Mouse (Mus musculus) layer of hippocampus, postnatal 14 days (tissue): ENCODE data around the gene Tmem11. TPM values are rescaled to one million over a fixed set of nuclear protein-coding genes. Genes with fewer than 3 reads are reported as not detected.

ENCODE experiments used
- DNase-seq, 2 experiments: peaks; one replicate each; pipeline ENCODE4 v3.0.0; 2021 to 2022; ENCODE audit warnings: low spot score in 2 of 2, mixed read lengths in 1 of 2
- long read RNA-seq, 2 experiments: library from polyadenylated mRNA; stranded (forward); transcript quantifications; one replicate each; pipeline ENCODE4 v2.0.0; 2021
- total RNA-seq, 2 experiments: library from RNA; stranded (reverse); gene quantifications; 2 replicates each; pipeline ENCODE4 v1.2.3; 2021

The Tmem11 gene
- 10 to 100 TPM; 24.7 to 25.7 TPM for total RNA-seq
- long read RNA-seq, experiment 1, transcript Tmem11-201 (2 exons, 1,457 nt), result major isoform, 10 of 12 reads
- long read RNA-seq, experiment 1, partial matches to known transcripts, result 1 of 12 reads
- long read RNA-seq, experiment 1, other reads (novel, unspliced or antisense), result 0 of 12 reads
- long read RNA-seq, experiment 2, transcript Tmem11-201 (2 exons, 1,457 nt), result major isoform, 28 of 35 reads
- long read RNA-seq, experiment 2, partial matches to known transcripts, result 2 of 35 reads
- long read RNA-seq, experiment 2, other reads (novel, unspliced or antisense), result 3 of 35 reads

GRCm38 (mm10) chr11:60878675-60879294 lies at the start of gene Tmem11:
Tmem11 (minus strand) TSS chr11:60879272.
- peak; percentile 94 to 97 for DNase-seq

- DNase-seq, result peak; percentile 84 to 93
Observed at GRCm38 (mm10) chr11:60927264-60927663, 48.2 kb upstream of the Tmem11 start.

DNA sequence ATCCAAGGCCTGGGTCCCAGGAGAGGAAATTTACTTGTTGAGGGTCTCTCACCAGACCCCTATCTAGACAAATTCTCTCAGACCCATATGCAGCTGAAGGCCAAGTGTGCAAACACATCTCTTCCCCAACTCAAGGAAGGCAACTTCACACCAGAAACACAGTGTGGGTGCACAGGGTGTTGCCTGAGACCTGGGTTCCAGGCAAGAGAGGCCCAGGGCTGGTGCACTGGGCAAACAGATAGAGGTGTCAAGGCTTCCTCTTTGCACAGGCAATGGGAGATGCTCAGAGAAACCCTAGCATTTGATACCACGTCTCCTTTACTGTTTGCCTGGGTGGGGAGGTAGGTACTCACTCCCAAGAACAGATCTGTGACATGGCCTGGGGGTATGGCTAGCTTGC lies 45.9 kb upstream of the Tmem11 start:
- no peak for DNase-seq

GRCm38 (mm10) chr11:60924498-60924897 lies 45.4 kb upstream of the Tmem11 start:
- DNase-seq, result no peak

DNA sequence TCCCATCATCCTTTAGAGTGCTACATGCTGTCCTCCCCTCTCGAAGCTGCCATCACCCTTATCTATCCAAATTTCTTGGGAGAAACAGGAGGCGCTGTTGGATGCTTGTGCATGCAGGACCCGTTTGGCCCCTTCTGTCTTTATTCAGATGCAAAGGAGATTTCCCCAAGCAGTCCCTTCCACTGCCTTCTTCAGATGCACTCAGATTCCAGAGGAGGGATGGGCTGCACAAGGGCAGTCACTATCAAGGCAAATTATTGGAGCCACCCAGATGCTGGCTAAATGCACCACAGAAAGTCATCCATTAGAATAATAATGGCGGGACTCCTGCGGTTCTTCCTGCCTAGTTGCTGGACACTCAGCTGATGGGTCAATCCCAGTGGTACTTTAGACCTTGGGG lies 43.9 kb upstream of the Tmem11 start:
- no peak for DNase-seq

DNA sequence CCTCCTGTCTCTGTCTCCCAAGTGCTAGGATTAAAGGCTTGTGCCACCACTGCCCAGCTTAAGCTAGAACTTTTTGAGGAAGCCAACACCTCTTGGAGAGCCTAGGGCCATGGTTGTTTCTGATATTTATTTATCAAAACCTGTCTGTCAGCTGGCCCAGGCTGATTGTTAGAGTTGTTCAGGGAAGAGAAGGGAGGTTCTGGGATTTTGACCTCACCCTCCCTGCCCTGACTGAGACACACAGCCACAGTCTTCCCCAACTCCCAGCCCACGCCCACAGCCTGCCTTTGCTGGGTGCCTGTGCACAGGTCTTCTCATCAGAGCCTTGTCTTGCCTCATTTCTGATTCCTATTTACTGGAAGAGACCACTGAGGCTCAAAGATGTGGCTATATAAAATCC lies 43.1 kb upstream of the Tmem11 start:
- DNase-seq, result no peak

- DNase-seq, result no peak
Observed at GRCm38 (mm10) chr11:60920021-60920420, 40.9 kb upstream of the Tmem11 start.

DNA sequence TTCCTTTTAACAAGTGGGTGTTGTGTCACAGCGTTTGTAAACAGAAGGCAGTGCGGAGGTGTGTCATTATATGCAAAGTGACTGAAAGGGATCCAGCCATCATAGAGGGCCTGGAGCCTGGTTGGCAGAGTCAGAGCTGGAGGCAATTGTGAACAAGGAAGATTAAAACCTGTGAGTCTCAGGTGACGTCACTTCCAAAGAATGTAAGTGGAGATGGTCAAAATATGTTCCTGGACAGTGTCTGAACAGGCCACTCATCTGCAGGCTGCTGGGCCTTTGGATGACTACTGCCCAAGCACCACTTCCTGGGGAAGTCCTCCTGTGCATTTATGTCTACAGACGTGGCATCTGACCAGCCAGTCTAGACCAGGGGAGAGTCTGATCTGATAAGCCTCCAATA lies 36.1 kb upstream of the Tmem11 start:
- DNase-seq, result no peak

- no peak for DNase-seq
Observed at GRCm38 (mm10) chr11:60914491-60914890, 35.4 kb upstream of the Tmem11 start, which contains the start of gene Natd1. Natd1 (minus strand) TSS chr11:60914750.

GRCm38 (mm10) chr11:60913301-60914196 lies 34.5 kb upstream of the Tmem11 start:
- DNase-seq, result peak; percentile 90 to 91

GRCm38 (mm10) chr11:60912525-60912973 lies 33.5 kb upstream of the Tmem11 start:
- no peak for DNase-seq

GRCm38 (mm10) chr11:60909626-60910025 lies 30.6 kb upstream of the Tmem11 start:
- DNase-seq, result no peak

- no peak for DNase-seq
Observed at GRCm38 (mm10) chr11:60908073-60908472, 29.0 kb upstream of the Tmem11 start.

- DNase-seq, result no peak
Observed at GRCm38 (mm10) chr11:60906449-60906848, 27.4 kb upstream of the Tmem11 start.

GRCm38 (mm10) chr11:60905407-60906120 lies 26.5 kb upstream of the Tmem11 start:
- peak in 1 of 2 experiments; percentile 47 for DNase-seq

DNA sequence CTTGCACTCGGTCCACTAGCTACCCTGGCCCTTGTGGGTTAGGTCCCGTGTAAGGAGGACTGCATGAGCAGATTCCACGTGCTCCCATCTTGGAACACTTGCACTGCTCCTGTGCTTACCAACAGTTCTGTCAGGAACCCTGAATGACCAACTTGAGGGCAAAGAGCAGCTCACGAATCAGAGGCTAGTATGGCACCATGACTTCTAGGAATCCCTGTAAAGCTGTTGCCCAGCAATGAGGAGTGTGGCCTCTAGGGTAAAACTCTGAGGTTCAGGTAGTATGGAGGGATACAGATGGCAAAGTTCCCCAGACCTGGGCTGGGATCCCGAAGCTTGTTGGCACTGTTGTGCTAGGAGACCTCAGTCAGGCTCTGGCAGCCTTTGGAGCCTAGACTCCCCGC lies 24.6 kb upstream of the Tmem11 start:
- DNase-seq, result no peak

- no peak for DNase-seq
Observed at GRCm38 (mm10) chr11:60902486-60902885, 23.4 kb upstream of the Tmem11 start.

DNA sequence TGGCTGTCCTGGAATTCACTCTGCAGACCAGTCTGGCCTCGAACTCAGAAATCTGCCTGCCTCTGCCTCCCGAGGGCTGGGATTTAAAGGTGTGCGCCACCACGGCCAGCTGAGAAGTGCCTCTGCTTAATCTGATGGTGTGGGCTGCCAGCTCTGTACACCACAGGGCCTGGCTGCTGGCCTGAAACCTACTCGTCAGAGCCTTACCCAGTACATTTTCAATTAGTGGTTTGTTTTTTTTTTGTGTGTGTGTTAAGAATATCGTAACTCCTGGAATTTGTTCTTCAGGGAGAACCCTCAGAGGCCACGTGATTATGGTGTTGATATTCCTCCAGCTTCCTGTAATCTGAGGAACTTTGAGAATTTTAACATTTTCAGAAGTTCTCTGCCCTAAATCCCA lies 22.9 kb upstream of the Tmem11 start:
- DNase-seq, result no peak

- no peak for DNase-seq
Observed at GRCm38 (mm10) chr11:60895915-60896314, 16.8 kb upstream of the Tmem11 start.

GRCm38 (mm10) chr11:60890744-60891143 lies 11.7 kb upstream of the Tmem11 start:
- no peak for DNase-seq

- no peak for DNase-seq
Observed at GRCm38 (mm10) chr11:60890286-60890685, 11.2 kb upstream of the Tmem11 start.
